Mouse (Mus musculus): Measurements from ENCODE around the gene Pik3cd. TPM values are rescaled to one million over a fixed set of nuclear protein-coding genes. Genes with fewer than 3 reads are reported as not detected.

The Pik3cd gene
- total RNA-seq, 2 experiments from 2014 or later = 21.2 to 25.0 TPM

Small RNA genes lying within 50 kb of the gene (microRNA-seq; reads per million reads assigned to microRNA genes)
- 2.4 to 3.2 reads per million in 2 experiments for gene Mir7023

Other genes starting within 250 kb of the Pik3cd start
- gene Rbp7, start 247.6 kb downstream of the Pik3cd start, total RNA-seq (2021) = not detected
- not detected for gene Tmem274, start 225.2 kb downstream of the Pik3cd start, total RNA-seq (2021)
- 1 to 10 TPM; 7.7 to 8.6 TPM for gene Nmnat1, start 217.4 kb downstream of the Pik3cd start, total RNA-seq (2021)
- 10 to 100 TPM; 24.6 to 25.4 TPM for gene Lzic, start 217.3 kb downstream of the Pik3cd start, total RNA-seq (2021)
- gene Ctnnbip1, start 184.3 kb downstream of the Pik3cd start, total RNA-seq (2021) = 10 to 100 TPM; 56.1 to 56.5 TPM
- 1,000 to 10,000 TPM; 1,335 to 1,338 TPM for gene Clstn1, start 116.1 kb downstream of the Pik3cd start, total RNA-seq (2021)
- 10 to 100 TPM; 63.9 to 66.8 TPM for gene Tmem201, start 35.5 kb upstream of the Pik3cd start, total RNA-seq (2021)
- 10 to 100 TPM; 33.6 to 38.2 TPM for gene Slc25a33, start 71.7 kb upstream of the Pik3cd start, total RNA-seq (2021)

Data from left cerebral cortex, postnatal 14 days (tissue).